Mouse (Mus musculus) E14TG2a.4 (cell line): ENCODE results near the gene Pon1.

ENCODE experiments used
- CTCF ChIP-seq: conservative IDR thresholded peaks from 2 replicates; pipeline ENCODE4 v1.5.1; 2014; ENCODE audit warnings: low read length
- POU5F1 ChIP-seq: IDR thresholded peaks from 2 replicates; pipeline ENCODE4 v1.6.1; 2014; ENCODE audit warnings: low read length, borderline replicate concordance

GRCm38 (mm10) chr6:5187586-5187985 is 6.2 kb downstream of the Pon1 start:
- no peak for TF ChIP-seq CTCF
- TF ChIP-seq POU5F1, result no peak
